Mouse (Mus musculus): ENCODE data around the gene Dph1. TPM values are rescaled to one million over a fixed set of nuclear protein-coding genes. Genes with fewer than 3 reads are reported as not detected.
A peak's percentile ranks its signal among the peaks of the same experiment; 100 is the strongest.

Gene Dph1
- polyA plus RNA-seq, 1 experiment from 2014 or later: 14.0 TPM

DNA sequence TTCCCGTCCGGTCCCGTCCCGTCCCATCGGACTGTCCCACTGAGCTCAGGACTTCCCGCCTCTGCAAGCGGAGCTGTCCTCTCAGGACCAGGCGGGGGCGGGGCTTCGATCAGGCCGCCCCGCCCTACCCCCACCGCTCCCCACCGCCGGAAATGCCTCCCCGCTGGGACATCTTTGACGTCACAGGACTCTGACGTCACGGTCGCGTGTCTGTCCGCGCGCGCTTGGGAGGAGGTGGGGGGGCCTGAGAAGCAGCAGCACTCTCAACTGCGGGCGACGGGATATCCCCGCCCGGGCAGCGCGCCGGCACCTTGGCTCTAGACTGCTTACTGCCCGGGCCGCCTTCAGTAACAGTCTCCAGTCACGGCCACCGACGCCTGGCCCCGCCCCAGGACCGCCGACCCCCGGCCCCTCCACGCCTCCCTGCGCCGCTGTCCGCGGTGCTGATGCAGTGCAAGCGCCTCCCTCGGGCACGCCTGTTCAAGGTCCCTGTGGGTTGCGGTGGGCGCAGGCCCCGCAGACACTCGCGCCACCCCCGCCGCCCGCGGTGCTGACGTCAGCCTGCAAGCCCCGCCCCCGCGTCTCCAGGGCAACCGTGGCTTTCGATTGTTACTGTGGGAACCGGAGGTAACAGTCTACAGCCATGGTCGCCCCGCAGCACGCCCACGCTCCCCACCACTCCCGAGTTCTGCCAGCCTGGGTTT is 17.8 kb downstream of the Dph1 start:
- under 1% methylated on average over 71 of the region's 71 CpGs for WGBS
- peak overlapping the region; percentile 87 for H3K4me2 ChIP-seq (ENCODE audit: low read length)
- peak; percentile 69 for ATAC-seq
- H3K9me3 ChIP-seq (replicated peaks; ENCODE audit: control insufficient read depth, low read length, poor library complexity, severe bottlenecking): no peaks in the 10 kb centered on the region
- H3K4me1 ChIP-seq (ENCODE audit: control insufficient read depth, insufficient read depth, low read length): peaks cover 37% of the 10 kb centered on the region
- peaks cover 11% of the 10 kb centered on the region for H3K27me3 ChIP-seq (ENCODE audit: control insufficient read depth, insufficient read depth, low read depth, low read length)
- peak overlapping the region; percentile 75 for H3K27ac ChIP-seq (ENCODE audit: low read length)
- no peaks in the 10 kb centered on the region for H3K36me3 ChIP-seq (ENCODE audit: control insufficient read depth, insufficient read depth, low read length)
- H3K9ac ChIP-seq (ENCODE audit: low read depth, low read length): peak overlapping the region; percentile 67
- peak overlapping the region; percentile 71 for H3K4me3 ChIP-seq (ENCODE audit: low read depth, low read length)

DNA sequence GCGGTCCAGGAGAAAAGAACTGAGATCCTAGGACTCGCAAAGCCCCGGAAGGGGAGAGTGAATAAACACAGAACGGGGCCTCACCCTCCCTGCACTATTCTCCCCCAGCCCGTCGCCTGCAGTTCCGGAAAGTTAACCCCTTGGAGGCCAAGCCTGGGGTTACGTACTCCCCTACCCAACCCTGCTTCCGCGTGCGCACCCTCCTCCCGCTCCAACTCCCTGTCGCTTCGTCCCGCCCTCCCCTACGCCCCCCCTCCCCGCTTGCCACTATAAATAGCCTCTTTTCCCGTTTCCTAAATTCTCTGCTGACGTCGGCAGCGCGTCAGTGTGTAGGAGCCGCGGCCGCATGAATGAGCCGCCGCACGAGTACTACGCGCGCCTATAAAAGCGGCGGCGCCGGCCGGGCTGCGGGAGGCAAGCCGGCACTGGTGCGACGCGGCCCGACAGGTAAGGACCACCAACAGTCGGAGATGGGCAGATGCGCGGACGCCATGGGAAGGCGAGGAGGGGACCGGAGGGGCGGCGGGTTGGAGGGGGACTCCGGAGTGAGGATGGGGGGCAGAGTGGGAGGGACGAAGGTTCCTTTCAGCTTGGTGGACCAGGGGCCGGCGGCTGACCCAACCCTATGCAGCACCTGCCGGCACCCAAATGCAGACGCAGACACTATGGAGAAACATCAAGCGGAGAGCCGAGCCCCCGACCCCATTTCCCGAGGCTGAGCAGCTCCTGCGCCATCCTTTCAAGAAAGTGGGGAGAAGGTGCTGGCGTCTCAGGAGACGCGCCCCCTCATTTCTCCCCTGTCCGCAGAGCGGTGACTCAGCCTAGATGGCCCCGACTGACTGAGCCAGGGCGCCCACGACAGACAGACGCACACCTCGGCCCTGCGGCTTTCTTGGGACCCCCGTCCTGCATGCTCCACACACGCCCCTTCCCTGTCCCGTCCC is 18.6 kb downstream of the Dph1 start:
- peak overlapping the region; percentile 87 for H3K4me2 ChIP-seq (ENCODE audit: low read length)
- H3K27ac ChIP-seq (ENCODE audit: low read length): peak overlapping the region; percentile 75
- WGBS: under 1% methylated on average over 74 of the region's 75 CpGs
- peaks cover 19% of the 10 kb centered on the region for H3K27me3 ChIP-seq (ENCODE audit: control insufficient read depth, insufficient read depth, low read depth, low read length)
- H3K9me3 ChIP-seq (replicated peaks; ENCODE audit: control insufficient read depth, low read length, poor library complexity, severe bottlenecking): no peaks in the 10 kb centered on the region
- 0 out of 2 replicates have a peak, but pooled peaks have one; percentile 2 for ATAC-seq
- peak overlapping the region; percentile 67 for H3K9ac ChIP-seq (ENCODE audit: low read depth, low read length)
- peaks cover 34% of the 10 kb centered on the region for H3K4me1 ChIP-seq (ENCODE audit: control insufficient read depth, insufficient read depth, low read length)
- H3K36me3 ChIP-seq (ENCODE audit: control insufficient read depth, insufficient read depth, low read length): no peaks in the 10 kb centered on the region
- peak overlapping the region; percentile 71 for H3K4me3 ChIP-seq (ENCODE audit: low read depth, low read length)

DNA sequence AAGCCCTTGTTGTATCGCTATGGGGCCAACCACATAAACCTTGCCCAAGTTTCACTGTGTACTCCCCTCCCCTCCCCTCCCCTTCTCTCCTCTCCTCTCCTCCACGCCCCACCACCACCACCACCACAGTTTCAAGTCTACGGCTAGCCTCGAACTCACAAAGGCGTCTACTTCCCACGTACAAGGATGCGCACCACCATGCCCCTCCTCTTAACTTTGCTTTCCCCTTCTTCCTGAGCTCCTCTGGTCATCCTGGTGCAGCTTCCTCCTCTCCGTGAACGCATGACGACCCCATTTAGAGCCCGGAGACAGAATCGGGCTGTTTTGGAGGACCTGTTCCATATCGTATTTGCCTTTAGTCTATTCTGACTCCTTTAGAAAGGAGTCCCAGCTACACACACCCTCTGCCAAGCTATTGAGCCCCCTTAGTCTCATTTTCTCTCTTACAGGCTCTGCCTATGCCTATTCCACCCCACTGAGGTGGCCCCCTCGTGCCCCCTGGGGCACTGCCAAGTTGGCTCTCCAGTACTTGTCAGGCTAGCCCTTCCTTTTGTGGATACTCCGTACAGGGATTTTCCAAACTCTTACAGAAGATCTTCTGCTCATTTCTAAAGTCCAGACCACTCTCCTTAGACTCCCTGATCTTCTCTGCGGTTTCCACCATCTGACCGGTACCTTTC is 19.7 kb downstream of the Dph1 start:
- Histone ChIP-seq H3K9ac (ENCODE audit: low read depth, low read length) (no peak overlapping the region), H3K4me2 (ENCODE audit: low read length) (peak overlapping the region; percentile 87; the same call in 1 of the 2 replicates), H3K9me3 (replicated peaks; ENCODE audit: control insufficient read depth, low read length, poor library complexity, severe bottlenecking) (no peaks in the 10 kb centered on the region), H3K4me1 (ENCODE audit: control insufficient read depth, insufficient read depth, low read length) (peaks cover 38% of the 10 kb centered on the region), H3K27me3 (ENCODE audit: control insufficient read depth, insufficient read depth, low read depth, low read length) (peaks cover 24% of the 10 kb centered on the region), H3K4me3 (ENCODE audit: low read depth, low read length) (no peak overlapping the region), H3K27ac (ENCODE audit: low read length) (no peak overlapping the region), H3K36me3 (ENCODE audit: control insufficient read depth, insufficient read depth, low read length) (no peaks in the 10 kb centered on the region)
- ATAC-seq: no peak
- WGBS: 7% methylated on average over 17 of the region's 17 CpGs

DNA sequence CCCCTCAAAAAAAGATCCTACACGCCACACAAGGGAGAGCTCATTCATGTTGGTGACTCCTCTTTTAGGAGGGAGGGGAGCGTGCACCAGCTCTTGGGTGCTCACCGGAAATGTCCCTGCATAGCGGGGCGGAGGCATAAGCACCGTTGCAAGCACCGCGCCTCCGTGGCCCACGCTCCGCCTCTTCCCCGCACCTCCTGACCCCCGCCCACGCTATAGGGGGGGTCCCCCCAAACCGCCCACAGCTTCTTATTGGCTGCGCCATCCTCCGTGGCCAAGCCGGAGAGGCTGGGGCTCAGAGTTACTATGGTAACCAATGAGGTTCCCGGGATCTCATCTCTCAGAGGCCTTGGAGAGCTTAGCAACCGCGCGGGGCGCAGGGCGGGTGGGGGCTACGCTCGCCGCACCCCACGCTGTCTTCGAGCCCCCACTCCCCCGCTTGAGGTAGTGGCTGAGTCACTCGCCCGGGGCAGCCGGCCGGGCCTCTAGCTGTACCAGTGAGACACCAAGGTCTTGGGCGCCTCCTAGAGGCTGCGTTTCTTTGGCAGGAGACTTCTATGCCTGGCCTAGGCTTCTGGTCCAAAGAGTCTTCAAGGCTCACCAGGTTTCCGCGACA is 20.8 kb downstream of the Dph1 start:
- H3K4me3 ChIP-seq (ENCODE audit: low read depth, low read length): peak overlapping the region; percentile 51
- WGBS: 0% methylated on average over 38 of the region's 38 CpGs
- H3K9me3 ChIP-seq (replicated peaks; ENCODE audit: control insufficient read depth, low read length, poor library complexity, severe bottlenecking): no peaks in the 10 kb centered on the region
- peak overlapping the region; percentile 62 for H3K9ac ChIP-seq (ENCODE audit: low read depth, low read length)
- peak overlapping the region; percentile 88 for H3K4me2 ChIP-seq (ENCODE audit: low read length)
- H3K27ac ChIP-seq (ENCODE audit: low read length): peak overlapping the region; percentile 70
- H3K4me1 ChIP-seq (ENCODE audit: control insufficient read depth, insufficient read depth, low read length): peaks cover 43% of the 10 kb centered on the region
- peaks cover 31% of the 10 kb centered on the region for H3K27me3 ChIP-seq (ENCODE audit: control insufficient read depth, insufficient read depth, low read depth, low read length)
- H3K36me3 ChIP-seq (ENCODE audit: control insufficient read depth, insufficient read depth, low read length): no peaks in the 10 kb centered on the region
- peak; percentile 75 for ATAC-seq

DNA sequence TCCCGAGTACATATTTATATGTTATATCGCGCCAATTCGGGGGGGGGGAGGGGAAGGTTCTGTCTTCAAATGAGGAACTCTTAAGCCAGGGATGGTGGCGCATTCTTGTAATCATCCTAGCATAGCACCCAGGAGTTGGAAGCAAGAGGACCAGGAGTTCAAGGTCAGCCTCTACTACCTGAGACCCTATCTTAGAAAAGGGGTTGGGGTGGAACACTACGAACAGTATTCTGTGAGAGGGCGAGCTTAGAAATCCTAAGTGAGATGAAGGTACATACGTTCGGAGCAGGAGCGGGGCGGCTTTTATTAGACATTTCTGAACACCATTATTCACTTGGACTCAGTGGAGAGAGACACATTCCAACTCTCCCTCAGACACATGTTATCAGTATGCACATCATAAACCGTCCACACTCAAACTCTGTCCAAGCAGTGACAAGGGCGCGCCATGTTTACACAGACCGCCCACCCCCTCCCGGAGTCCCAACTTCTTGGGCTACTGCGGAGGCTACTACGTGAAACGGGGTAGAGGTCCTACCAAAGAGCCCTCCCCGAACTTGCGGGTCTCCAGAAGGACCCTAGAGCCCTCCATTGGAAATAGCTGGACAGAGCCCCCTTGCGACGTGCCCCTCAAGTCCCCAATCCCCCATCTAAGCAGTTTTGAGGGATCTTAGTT is 21.5 kb downstream of the Dph1 start, which contains the start of gene Hic1:
Gene Hic1, minus strand, starts transcription at position 115 of the 676 bp plus-strand sequence.
- Histone ChIP-seq H3K36me3 (ENCODE audit: control insufficient read depth, insufficient read depth, low read length) (no peaks in the 10 kb centered on the region), H3K27me3 (ENCODE audit: control insufficient read depth, insufficient read depth, low read depth, low read length) (peaks cover 38% of the 10 kb centered on the region), H3K4me3 (ENCODE audit: low read depth, low read length) (peak within 1 kb of the TSS; percentile 51), H3K4me2 (ENCODE audit: low read length) (peak within 1 kb of the TSS; percentile 88), H3K9me3 (replicated peaks; ENCODE audit: control insufficient read depth, low read length, poor library complexity, severe bottlenecking) (no peaks in the 10 kb centered on the region), H3K27ac (ENCODE audit: low read length) (peak within 1 kb of the TSS; percentile 70), H3K9ac (ENCODE audit: low read depth, low read length) (peak within 1 kb of the TSS; percentile 68), H3K4me1 (ENCODE audit: control insufficient read depth, insufficient read depth, low read length) (peaks cover 43% of the 10 kb centered on the region)
- WGBS: 3% methylated on average over 23 of the region's 23 CpGs
- peak; percentile 1; the same call in 1 of the 2 replicates for ATAC-seq

DNA sequence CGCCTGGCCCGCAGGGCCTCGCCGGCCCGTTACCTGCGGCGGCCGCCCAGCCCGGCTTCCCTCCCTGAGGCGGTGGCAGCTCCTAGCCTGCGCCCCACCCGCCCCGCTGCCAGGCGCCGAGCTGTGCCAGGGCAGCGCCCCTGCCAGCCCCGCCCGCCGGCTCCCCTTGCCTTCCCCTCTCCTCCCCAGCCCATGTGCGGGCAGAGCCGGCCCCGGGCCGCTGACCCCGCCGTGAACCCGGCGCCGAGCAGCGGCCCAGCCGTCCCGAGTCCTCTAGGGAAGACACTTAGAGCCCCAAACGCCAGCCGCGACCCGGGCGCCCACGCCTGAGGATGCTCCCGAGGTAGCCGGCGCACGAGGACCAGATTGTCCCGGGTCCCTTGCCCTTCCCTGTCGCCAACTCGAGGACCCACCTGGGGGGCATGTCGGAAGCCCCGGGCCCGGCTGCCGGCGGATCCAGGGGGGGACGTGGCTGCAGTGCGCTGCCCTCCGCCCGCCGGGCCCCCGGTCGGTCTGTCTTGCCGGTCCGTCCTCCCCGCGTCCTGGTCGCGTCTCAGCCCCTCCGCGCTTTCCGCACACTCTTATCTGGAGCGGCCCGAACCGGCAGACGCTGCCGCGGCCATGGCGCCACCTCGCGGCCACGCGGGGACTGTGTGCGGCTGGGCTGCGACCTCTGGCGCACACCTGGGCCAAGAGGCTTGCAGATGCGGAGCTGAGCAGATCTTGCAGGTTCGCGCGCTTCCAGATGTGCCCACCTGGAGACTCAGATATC is 22.3 kb downstream of the Dph1 start:
- peak overlapping the region; percentile 88 for H3K4me2 ChIP-seq (ENCODE audit: low read length)
- peak overlapping the region; percentile 17; the same call in 1 of the 2 replicates for H3K27ac ChIP-seq (ENCODE audit: low read length)
- no peaks in the 10 kb centered on the region for H3K9me3 ChIP-seq (replicated peaks; ENCODE audit: control insufficient read depth, low read length, poor library complexity, severe bottlenecking)
- H3K4me1 ChIP-seq (ENCODE audit: control insufficient read depth, insufficient read depth, low read length): peaks cover 37% of the 10 kb centered on the region
- peaks cover 45% of the 10 kb centered on the region for H3K27me3 ChIP-seq (ENCODE audit: control insufficient read depth, insufficient read depth, low read depth, low read length)
- peak overlapping the region; percentile 68 for H3K9ac ChIP-seq (ENCODE audit: low read depth, low read length)
- ATAC-seq: no peak
- WGBS: 0% methylated on average over 56 of the region's 83 CpGs
- peak overlapping the region; percentile 51 for H3K4me3 ChIP-seq (ENCODE audit: low read depth, low read length)
- no peaks in the 10 kb centered on the region for H3K36me3 ChIP-seq (ENCODE audit: control insufficient read depth, insufficient read depth, low read length)

DNA sequence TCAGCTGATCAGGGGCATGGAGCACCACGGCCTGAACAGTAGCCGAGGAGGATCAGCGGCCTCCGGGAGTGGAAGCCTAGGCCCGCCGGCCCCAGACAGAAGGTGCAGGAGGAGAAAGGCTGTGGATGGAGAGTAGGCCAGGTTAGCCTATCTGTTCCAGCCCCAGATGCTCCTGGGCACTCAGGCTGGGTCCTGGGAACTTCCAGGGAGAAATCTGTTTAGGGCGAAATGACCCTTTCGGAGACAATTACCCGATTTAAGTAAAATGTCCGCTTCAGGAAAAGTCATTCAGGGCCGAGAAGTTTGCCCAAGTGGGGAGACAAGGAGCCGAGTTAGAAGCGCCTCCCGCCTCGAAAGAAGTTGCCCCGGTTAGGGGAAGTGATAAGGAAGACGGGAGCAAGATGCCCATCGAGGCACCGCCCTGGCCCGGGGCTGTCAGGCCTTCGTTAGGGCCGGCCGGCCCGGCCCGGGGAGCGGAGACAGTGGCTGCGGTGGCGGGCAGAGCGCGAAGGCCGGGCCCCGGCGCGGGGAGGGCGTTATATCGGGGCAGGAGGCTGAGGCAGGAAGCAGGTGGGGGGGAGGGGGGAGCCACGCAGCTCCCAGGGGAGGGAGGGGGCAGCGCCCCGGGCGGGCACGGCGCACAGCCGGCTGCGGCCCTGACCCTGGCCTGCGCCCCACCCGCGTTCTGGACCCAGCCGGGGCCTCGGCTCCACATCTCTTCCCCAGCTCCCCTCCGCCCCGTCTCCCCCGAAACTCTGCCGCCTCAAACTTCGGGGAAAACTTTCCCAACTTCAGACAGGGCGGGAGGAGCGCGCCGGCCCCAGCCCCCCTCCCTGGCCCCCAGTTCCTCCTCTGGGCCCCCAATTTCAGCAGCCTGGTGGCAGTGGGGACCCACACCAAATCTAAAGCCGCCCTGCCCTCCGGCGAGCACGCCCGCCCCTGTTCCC is 23.1 kb downstream of the Dph1 start:
- peak overlapping the region; percentile 68 for H3K9ac ChIP-seq (ENCODE audit: low read depth, low read length)
- H3K4me3 ChIP-seq (ENCODE audit: low read depth, low read length): peak overlapping the region; percentile 51
- no peaks in the 10 kb centered on the region for H3K9me3 ChIP-seq (replicated peaks; ENCODE audit: control insufficient read depth, low read length, poor library complexity, severe bottlenecking)
- no peak for ATAC-seq
- H3K27me3 ChIP-seq (ENCODE audit: control insufficient read depth, insufficient read depth, low read depth, low read length): peaks cover 54% of the 10 kb centered on the region
- H3K4me1 ChIP-seq (ENCODE audit: control insufficient read depth, insufficient read depth, low read length): peaks cover 37% of the 10 kb centered on the region
- peaks cover 5% of the 10 kb centered on the region; the same call in 1 of the 2 replicates for H3K36me3 ChIP-seq (ENCODE audit: control insufficient read depth, insufficient read depth, low read length)
- no peak overlapping the region; the same call in 1 of the 2 replicates for H3K27ac ChIP-seq (ENCODE audit: low read length)
- peak overlapping the region; percentile 88 for H3K4me2 ChIP-seq (ENCODE audit: low read length)
- 5% methylated on average over 36 of the region's 63 CpGs for WGBS
